Mouse (Mus musculus) frontal cortex, adult 2 months (tissue): ENCODE results near the gene Tmem59. TPM values are rescaled to one million over a fixed set of nuclear protein-coding genes. Genes with fewer than 3 reads are reported as not detected.

Source experiments
- DNase-seq, 2 experiments: peaks; one replicate each; pipeline ENCODE4 v3.0.0; 2022; ENCODE audit warnings: low spot score in 1 of 2; ENCODE audit errors: extremely low spot score in 1 of 2
- polyA plus RNA-seq: library from polyadenylated mRNA; depleted of rRNA; stranded (reverse); fragments of >200 nt; gene quantifications from 2 replicates; pipeline ENCODE4 v1.2.3, GENCODE M21; 2012; rRNA removed

The Tmem59 gene
- 224 and 231 TPM in 2 replicates for polyA plus RNA-seq

- DNase-seq = peak; percentile 92 to 94
These were observed at the start of gene Tmem59 for GRCm38 (mm10) chr4:107178182-107178829. Tmem59 (plus strand) TSS chr4:107178399.

- DNase-seq = no peak
These were observed 48.8 kb upstream of the Tmem59 start for GRCm38 (mm10) chr4:107129373-107129772.

GRCm38 (mm10) chr4:107130534-107130933 is 47.7 kb upstream of the Tmem59 start:
- peak in 1 of 2 experiments; percentile 48 for DNase-seq

DNA sequence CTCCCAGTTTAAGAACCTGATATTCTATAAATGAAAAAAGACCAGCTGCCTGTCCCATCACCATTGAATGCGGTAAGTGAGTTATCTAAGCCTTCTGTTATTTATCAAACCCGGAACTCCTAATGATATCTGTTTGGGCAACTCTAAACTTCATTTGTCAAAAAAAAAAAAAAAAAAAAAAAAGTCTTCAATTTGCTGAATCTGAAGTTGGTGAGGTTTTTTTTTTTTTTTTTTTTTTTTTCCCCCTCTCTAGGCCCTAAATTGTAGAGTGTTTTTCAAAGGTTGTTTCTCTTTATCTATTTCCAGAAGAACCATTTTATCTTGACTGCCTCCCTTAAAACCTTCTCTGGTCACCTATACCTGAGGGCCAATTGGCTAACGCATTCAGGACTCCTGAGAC is 43.3 kb upstream of the Tmem59 start:
- DNase-seq = no peak

DNA sequence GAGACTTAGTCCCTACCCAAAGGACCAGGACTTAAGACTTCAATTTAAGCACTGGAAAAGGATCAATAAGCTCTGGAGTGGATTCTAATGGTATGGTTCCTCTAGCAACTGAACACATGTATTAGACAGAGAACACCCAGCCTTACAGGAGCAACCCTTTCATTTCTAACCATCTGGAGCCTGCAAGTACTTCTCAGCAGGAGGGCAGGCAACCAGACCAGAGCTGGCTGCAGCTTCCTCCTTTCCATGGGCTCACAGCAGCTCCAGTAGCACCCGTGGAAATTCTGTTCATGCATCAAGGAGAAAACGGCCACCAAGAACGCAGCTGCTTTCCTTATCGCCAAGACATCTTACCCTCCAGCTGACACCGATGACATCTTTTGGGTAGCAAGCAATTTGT is 42.5 kb upstream of the Tmem59 start:
- DNase-seq = no peak

GRCm38 (mm10) chr4:107136531-107136930 is 41.7 kb upstream of the Tmem59 start:
- DNase-seq = no peak

- no peak for DNase-seq
These were observed 39.0 kb upstream of the Tmem59 start for GRCm38 (mm10) chr4:107138948-107139835.

DNA sequence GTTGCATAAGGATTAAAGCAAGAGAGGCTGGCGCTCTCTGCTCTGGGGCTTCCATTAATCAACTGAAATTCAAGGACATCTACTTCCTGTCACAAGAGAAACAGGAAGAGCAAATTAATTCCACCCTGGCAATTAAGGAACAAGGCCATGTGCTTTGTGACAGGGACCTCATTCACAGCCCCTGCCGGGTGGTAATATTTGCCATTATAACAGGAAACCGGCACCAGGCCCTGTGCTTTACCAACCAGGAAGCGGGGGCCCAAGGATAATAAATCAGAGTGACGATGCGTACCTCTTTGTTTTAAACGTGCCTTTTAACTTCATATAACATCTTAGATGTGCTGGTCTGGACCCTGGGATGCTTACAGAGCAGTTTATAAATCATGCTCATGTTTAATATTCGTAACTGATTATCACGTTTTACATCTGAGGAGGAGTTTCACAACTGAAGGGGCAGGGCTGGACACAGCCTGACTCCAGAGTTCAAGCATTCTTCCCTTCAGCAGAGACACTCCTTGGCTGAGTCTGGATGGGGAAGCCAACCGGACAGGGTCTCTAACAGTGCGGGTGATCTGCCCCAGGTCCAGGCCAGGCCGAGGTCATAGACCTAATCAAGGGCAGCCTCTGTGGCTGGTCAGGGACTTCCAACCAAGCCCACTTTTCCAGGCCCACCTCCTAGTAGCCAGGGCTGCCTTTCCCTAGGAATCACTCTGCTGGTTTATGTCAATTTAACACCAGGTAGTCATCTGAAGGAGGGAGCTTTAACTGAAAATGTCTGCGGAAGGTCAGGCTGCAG is 38.2 kb upstream of the Tmem59 start:
- DNase-seq = no peak

DNA sequence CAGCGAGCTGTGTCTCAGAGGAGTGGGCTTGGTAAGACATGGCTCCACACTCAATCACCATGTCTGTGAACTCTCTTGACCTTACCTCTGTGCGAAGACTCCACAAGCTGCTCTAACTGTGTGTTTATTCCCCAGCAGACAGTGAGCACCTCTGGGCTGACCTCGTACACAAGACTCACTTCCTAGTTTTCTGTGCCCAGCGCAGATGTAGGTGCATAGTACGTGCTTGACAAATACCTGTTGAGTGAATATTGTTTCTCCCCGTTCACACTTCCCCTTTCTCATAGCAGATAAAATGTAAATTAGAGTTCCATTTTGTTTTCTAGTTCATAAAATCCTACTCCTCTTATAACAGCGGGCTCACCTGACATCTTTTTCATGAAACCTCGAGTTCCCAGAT is 34.7 kb upstream of the Tmem59 start:
- DNase-seq = no peak

GRCm38 (mm10) chr4:107150991-107151390 is 27.2 kb upstream of the Tmem59 start:
- peak in 1 of 2 experiments; percentile 66 for DNase-seq

DNA sequence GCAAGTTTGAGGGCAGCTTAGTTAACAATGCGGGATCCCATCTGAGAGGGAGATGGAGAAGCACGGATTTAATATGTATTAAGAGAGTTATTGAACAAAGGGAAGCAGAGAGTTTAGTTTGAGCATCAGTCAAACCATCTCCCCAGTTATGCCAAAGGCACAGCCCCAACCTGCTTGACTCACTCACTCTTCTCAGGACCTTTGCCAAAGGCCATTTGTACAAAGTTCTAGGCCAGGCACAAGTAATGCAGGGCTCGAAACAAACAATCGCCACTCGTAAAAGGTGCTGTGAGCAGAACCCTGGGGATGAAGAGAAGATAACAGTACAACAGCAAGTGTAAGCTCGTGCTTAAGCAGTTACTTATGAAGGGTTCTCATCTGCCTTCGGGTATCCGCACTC is 25.6 kb upstream of the Tmem59 start:
- DNase-seq = no peak

GRCm38 (mm10) chr4:107156983-107157401 is 21.2 kb upstream of the Tmem59 start:
- no peak for DNase-seq

GRCm38 (mm10) chr4:107159166-107159773 is 18.9 kb upstream of the Tmem59 start:
- DNase-seq = peak in 1 of 2 experiments; percentile 34

DNA sequence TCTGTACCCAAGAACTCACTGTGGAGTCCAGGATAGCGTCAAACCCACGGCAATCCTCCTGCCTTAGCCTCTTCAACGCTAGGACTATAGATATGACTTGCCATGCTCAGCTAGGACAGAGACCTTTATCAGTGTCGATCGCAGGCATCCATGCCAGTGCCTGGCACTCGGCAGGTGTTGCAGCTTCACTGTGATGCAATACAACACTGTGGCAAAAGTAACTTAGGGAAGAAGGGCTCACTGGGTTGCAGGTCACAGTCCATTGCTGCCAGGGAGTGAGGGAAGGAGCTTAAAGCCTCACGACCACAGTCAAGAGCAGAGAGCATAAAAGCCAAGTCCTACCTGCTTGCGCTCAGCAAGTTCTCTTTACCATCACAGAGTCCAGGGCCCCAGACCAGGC is 18.0 kb upstream of the Tmem59 start:
- no peak for DNase-seq

DNA sequence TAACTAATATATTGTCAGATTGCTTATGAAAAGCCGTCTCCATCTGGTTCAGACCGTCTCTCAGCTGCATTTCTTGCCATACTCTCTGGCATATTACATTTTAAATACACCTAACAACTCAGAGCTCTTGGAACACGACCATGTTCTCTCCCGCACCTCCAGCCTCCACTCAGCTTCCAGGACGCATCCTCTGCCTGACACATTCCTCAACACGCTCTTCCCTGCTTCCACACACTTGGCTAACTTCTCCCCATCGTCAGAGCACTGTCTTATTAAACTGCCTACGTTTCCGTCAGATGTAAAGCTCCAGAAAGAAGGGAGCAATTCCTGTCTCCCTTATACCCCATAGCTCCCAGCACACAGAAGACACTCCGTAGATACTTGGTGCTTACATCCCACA is 14.9 kb upstream of the Tmem59 start:
- DNase-seq = peak; percentile 53 to 72

- peak; percentile 45 to 89 for DNase-seq
These were observed 14.2 kb upstream of the Tmem59 start for GRCm38 (mm10) chr4:107163756-107164587.

DNA sequence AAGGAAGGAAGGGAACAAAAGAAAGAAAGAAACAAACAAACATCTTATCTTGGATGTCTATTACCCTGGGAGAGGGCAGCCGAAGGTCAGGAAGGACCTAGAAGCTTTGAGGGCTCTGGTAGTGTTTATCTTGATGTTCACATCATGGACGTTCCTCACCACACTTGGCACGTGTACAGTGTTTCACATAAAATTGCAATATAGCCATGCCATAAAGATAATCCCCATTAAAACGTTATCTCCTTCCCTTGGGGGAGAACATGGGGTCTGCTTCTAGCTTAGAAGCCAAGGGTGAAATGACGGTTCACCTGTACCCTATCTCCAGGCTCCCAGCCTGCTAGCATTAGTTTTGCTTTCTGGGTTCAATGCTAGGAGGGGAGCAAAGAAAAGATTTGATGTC is 11.5 kb upstream of the Tmem59 start:
- DNase-seq = no peak

DNA sequence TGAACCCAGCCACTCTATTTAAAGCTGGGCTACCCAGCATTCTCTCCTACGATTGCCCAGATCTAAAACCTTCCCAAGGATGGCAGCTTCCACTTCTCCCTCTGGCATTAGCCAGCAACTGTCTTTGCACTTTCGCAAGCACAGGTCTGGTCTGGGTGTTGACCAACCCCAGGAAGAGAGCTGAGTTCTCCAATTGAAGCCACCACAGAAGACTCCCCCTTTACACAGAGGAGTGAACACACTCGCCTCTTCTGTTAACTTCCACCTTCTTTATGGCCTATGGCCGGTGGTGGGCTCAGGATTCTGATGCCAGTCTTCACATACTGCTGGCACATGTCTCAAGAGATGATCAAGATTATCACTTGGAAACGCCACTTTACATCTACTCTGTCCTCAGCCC is 10.4 kb upstream of the Tmem59 start:
- no peak for DNase-seq

GRCm38 (mm10) chr4:107177506-107177905 is 693 bp upstream of the Tmem59 start:
- DNase-seq = no peak
